Mouse (Mus musculus) adrenal gland, postnatal 14 days (tissue): ENCODE results near the gene 1700037H04Rik. TPM values are rescaled to one million over a fixed set of nuclear protein-coding genes. Genes with fewer than 3 reads are reported as not detected.

ENCODE experiments used
- DNase-seq: peaks from one replicate; pipeline ENCODE4 v3.0.0; 2021; ENCODE audit warnings: mixed read lengths
- long read RNA-seq, 2 experiments: library from polyadenylated mRNA; stranded (forward); transcript quantifications; one replicate each; pipeline ENCODE4 v2.0.0; 2021
- total RNA-seq: library from RNA; stranded (reverse); gene quantifications from 2 replicates; pipeline ENCODE4 v1.2.3, GENCODE M21; 2021

The 1700037H04Rik gene
- total RNA-seq = 69.4 and 79.8 TPM in 2 replicates
- long read RNA-seq, experiment 1, transcript 1700037H04Rik-202 (6 exons, 1,241 nt) = major isoform, 41 of 57 reads
- long read RNA-seq, experiment 1, transcript 1700037H04Rik-204 (3 exons, 1,647 nt) = minor isoform, 5 of 57 reads
- long read RNA-seq, experiment 1, partial matches to known transcripts = 1 of 57 reads
- long read RNA-seq, experiment 1, other reads (novel, unspliced or antisense) = 9 of 57 reads
- long read RNA-seq, experiment 2, transcript 1700037H04Rik-202 (6 exons, 1,241 nt) = major isoform, 36 of 47 reads
- long read RNA-seq, experiment 2, transcript 1700037H04Rik-204 (3 exons, 1,647 nt) = minor isoform, 6 of 47 reads
- long read RNA-seq, experiment 2, partial matches to known transcripts = 1 of 47 reads
- long read RNA-seq, experiment 2, other reads (novel, unspliced or antisense) = 3 of 47 reads

- peak; percentile 98 for DNase-seq
These were observed at the start of gene 1700037H04Rik for GRCm38 (mm10) chr2:131159938-131160581. 1700037H04Rik (minus strand) TSS chr2:131160081.

- no peak for DNase-seq
These were observed 49.4 kb upstream of the 1700037H04Rik start for GRCm38 (mm10) chr2:131209125-131209795.

- no peak for DNase-seq
These were observed 48.5 kb upstream of the 1700037H04Rik start for GRCm38 (mm10) chr2:131208356-131208755.

- DNase-seq = no peak
These were observed 46.9 kb upstream of the 1700037H04Rik start, which contains the start of gene Ap5s1 for GRCm38 (mm10) chr2:131206778-131207177. Ap5s1 (plus strand) TSS chr2:131207078.

- no peak for DNase-seq
These were observed 45.8 kb upstream of the 1700037H04Rik start for GRCm38 (mm10) chr2:131205521-131206182.

GRCm38 (mm10) chr2:131204410-131204981, 44.6 kb upstream of the 1700037H04Rik start:
- peak; percentile 96 for DNase-seq

- no peak for DNase-seq
These were observed 44.0 kb upstream of the 1700037H04Rik start for GRCm38 (mm10) chr2:131203816-131204409.

GRCm38 (mm10) chr2:131201262-131201661, 41.4 kb upstream of the 1700037H04Rik start:
- peak; percentile 46 for DNase-seq

GRCm38 (mm10) chr2:131200710-131201109, 40.8 kb upstream of the 1700037H04Rik start:
- DNase-seq = no peak

GRCm38 (mm10) chr2:131196606-131197316, 36.9 kb upstream of the 1700037H04Rik start:
- DNase-seq = no peak

GRCm38 (mm10) chr2:131191005-131191390, 31.1 kb upstream of the 1700037H04Rik start:
- DNase-seq = no peak

- DNase-seq = no peak
These were observed 30.6 kb upstream of the 1700037H04Rik start for GRCm38 (mm10) chr2:131190344-131191004.

- no peak for DNase-seq
These were observed 29.8 kb upstream of the 1700037H04Rik start for GRCm38 (mm10) chr2:131189521-131190309.

- DNase-seq = no peak
These were observed 28.4 kb upstream of the 1700037H04Rik start for GRCm38 (mm10) chr2:131188311-131188710.

- no peak for DNase-seq
These were observed 27.7 kb upstream of the 1700037H04Rik start for GRCm38 (mm10) chr2:131187602-131187922.

- peak; percentile 92 for DNase-seq
These were observed 27.1 kb upstream of the 1700037H04Rik start, which contains the start of the genes Cdc25b and Spef1 for GRCm38 (mm10) chr2:131186771-131187601. Cdc25b (plus strand) TSS chr2:131186949. Spef1 (minus strand) TSS chr2:131187282.

- no peak for DNase-seq
These were observed 26.5 kb upstream of the 1700037H04Rik start for GRCm38 (mm10) chr2:131186343-131186742.

- DNase-seq = peak; percentile 92
These were observed 20.2 kb upstream of the 1700037H04Rik start, which contains the start of gene Cenpb for GRCm38 (mm10) chr2:131179990-131180587. Cenpb (minus strand) TSS chr2:131180067.
